Mouse (Mus musculus) small intestine, adult 10 weeks (tissue): ENCODE measurements around the gene Epha1. TPM values are rescaled to one million over a fixed set of nuclear protein-coding genes. Genes with fewer than 3 reads are reported as not detected.

Experiments
- polyA plus RNA-seq: library from polyadenylated mRNA; stranded (reverse); fragments of 350-450 nt; fragmentation: Illumina TruSeq; extraction: RNeasy Lipid Tissue Mini Kit (QIAGEN cat#74804); gene quantifications from one replicate; pipeline ENCODE4 v1.2.3, GENCODE M21; 2014; ENCODE audit warnings: low replicate concordance

Gene Epha1
- 7.2 TPM for polyA plus RNA-seq

GRCm38 (mm10) chr6:42372816-42373547 is at the start of gene Epha1:
TSS of gene Epha1 (minus strand) at chr6:42373268.

GRCm38 (mm10) chr6:42405134-42405533 is 32.1 kb upstream of the Epha1 start, which contains the start of gene Tas2r135:
TSS of gene Tas2r135 (plus strand) at chr6:42405434.

DNA sequence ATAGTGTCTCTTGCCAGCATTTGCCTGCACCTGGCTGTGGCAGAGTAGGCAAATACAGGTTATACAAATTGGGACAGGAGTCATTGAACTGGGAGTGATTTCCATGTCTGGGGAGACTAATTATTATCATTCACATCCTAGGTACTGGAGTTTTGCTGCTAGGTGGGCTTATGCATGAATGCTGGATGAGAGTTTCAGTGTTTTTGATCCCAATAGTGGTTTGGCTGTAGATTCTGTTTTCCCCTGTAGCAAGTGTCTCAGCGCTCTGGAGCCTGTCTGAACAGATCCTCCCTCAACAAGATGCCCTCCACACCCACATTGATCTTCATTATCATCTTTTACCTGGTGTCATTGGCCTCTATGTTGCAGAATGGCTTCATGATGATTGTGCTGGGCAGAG is 26.9 kb upstream of the Epha1 start, which contains the start of gene Tas2r143:
TSS of gene Tas2r143 (plus strand) at position 301 of the 400 bp plus-strand sequence.

DNA sequence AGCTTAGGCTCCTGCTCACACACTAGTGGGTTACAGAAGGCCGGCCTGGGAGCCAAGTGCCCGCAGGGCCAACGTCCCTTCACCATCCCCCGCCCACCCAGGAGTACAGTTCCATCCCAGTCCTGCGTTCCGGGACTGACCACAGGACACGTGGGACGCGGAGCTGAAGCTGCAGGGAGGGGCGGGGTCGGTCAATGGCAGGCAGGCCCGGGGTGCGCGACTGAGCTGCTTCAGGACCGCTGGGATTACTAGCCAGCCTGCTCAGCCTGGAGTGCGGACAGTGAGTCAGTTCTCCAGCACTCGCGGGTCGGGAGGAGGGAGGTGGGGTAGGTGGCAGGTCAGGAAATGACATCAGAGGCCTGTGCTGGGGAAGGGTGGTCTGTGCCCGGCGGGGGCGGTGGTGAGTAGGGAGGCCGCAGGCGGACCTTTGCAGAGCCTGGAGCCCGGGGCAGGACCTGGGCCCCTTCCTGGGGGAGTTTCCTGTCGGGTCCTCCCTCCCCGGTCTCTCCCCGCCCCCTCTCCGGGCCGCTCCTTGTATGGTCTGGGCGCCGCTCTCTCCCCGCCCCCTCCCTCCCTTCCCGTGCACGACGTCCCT is 23.5 kb downstream of the Epha1 start, which contains the start of gene Zyx:
TSS of gene Zyx (plus strand) at position 205 of the 595 bp plus-strand sequence.

GRCm38 (mm10) chr6:42324482-42325267 is 48.4 kb downstream of the Epha1 start, which contains the start of gene Fam131b:
TSS of gene Fam131b (minus strand) at chr6:42324643.

Other genes with a start within 250 kb of the Epha1 start
- not detected for gene Tas2r139, start 232.3 kb downstream of the Epha1 start, polyA plus RNA-seq
- gene Tas2r144, start 157.9 kb downstream of the Epha1 start, polyA plus RNA-seq: not detected
- 48.8 TPM for gene Gstk1, start 127.3 kb downstream of the Epha1 start, polyA plus RNA-seq
- gene Tmem139, start 111.3 kb downstream of the Epha1 start, polyA plus RNA-seq: 54.1 TPM
- gene Casp2, start 108.3 kb downstream of the Epha1 start, polyA plus RNA-seq: 67.1 TPM
- gene Clcn1, start 86.6 kb downstream of the Epha1 start, polyA plus RNA-seq: 0.15 TPM
- gene Fam131b, start 48.6 kb downstream of the Epha1 start, polyA plus RNA-seq: 0.15 TPM
- 0.85 TPM for gene Zyx, start 23.6 kb downstream of the Epha1 start, polyA plus RNA-seq
- gene Tas2r143, start 27.0 kb upstream of the Epha1 start, polyA plus RNA-seq: not detected
- not detected for gene Tas2r135, start 32.2 kb upstream of the Epha1 start, polyA plus RNA-seq
- not detected for gene Tas2r126, start 61.3 kb upstream of the Epha1 start, polyA plus RNA-seq
- not detected for gene Olfr458, start 91.9 kb upstream of the Epha1 start, polyA plus RNA-seq
- gene Olfr457, start 103.1 kb upstream of the Epha1 start, polyA plus RNA-seq: not detected
- gene Olfr456, start 113.9 kb upstream of the Epha1 start, polyA plus RNA-seq: not detected
- not detected for gene Olfr455, start 174.3 kb upstream of the Epha1 start, polyA plus RNA-seq
- not detected for gene Tcaf3, start 224.4 kb upstream of the Epha1 start, polyA plus RNA-seq